Mouse (Mus musculus) lung, embryonic 14.5 days (tissue): ENCODE results near the gene C2cd5. TPM values are rescaled to one million over a fixed set of nuclear protein-coding genes. Genes with fewer than 3 reads are reported as not detected.

ENCODE experiments used
- ATAC-seq: fragments of 200-750 bp; cut with Nextera tagmentation; 2 replicates; pipeline ENCODE4 v1.8.0; 2017; ENCODE audit warnings: mild to moderate bottlenecking, moderate TSS enrichment, moderate library complexity; ENCODE audit not compliant: insufficient read depth
- DNase-seq: peaks from one replicate; pipeline ENCODE4 v3.0.0-alpha.2; 2015
- H3K27ac ChIP-seq: fragments of 300-500 bp; sonication (generic); 2 replicates; pipeline ENCODE4 v1.5.1; 2014; ENCODE audit warnings: low read depth, mild to moderate bottlenecking, moderate library complexity
- H3K27me3 ChIP-seq: fragments of 300-500 bp; sonication (generic); 2 replicates; pipeline ENCODE4 v1.6.1; 2014; ENCODE audit warnings: low read length, control low read depth; ENCODE audit not compliant: insufficient read depth
- H3K36me3 ChIP-seq: fragments of 300-500 bp; sonication (generic); 2 replicates; pipeline ENCODE4 v1.6.1; 2014; ENCODE audit warnings: control low read depth; ENCODE audit not compliant: insufficient read depth
- H3K4me1 ChIP-seq: fragments of 300-500 bp; sonication (generic); 2 replicates; pipeline ENCODE4 v1.6.1; 2014; ENCODE audit warnings: antibody characterized with exemption, control low read depth; ENCODE audit not compliant: insufficient read depth
- H3K4me2 ChIP-seq: fragments of 300-500 bp; sonication (generic); 2 replicates; pipeline ENCODE4 v1.6.1; 2014; ENCODE audit warnings: mild to moderate bottlenecking
- H3K4me3 ChIP-seq: fragments of 300-500 bp; sonication (generic); 2 replicates; pipeline ENCODE4 v1.5.1; 2014; ENCODE audit warnings: low read depth, low read length
- H3K9ac ChIP-seq: fragments of 300-500 bp; sonication (generic); 2 replicates; pipeline ENCODE4 v1.6.1; 2014
- H3K9me3 ChIP-seq: fragments of 300-500 bp; sonication (generic); 2 replicates; pipeline ENCODE4 v1.6.1; 2016; ENCODE audit warnings: low read depth, low read length, control low read depth
- CTCF ChIP-seq: IDR thresholded peaks from 2 replicates; pipeline ENCODE4 v1.5.1; 2016; ENCODE audit warnings: antibody characterized with exemption, low read depth
- WGBS: fragments of 180-500 bp; shearing (Covaris S2); extraction: QIAGEN DNeasy Blood & Tissue Kit; methylation state at CpG from one replicate; pipeline ENCODE4 v1.1.7; 2014; 5-methylcytosine and 5-hydroxymethylcytosine counted together
- polyA plus RNA-seq: library from polyadenylated mRNA; unstranded; fragments of >200 nt; fragmentation: Nextera tagmentation; extraction: Ambion mirVana; gene quantifications from 2 replicates; pipeline ENCODE4 v1.2.1, GENCODE M21; 2014

C2cd5 gene
- polyA plus RNA-seq, 1 experiment from 2014 or later = 26.7 TPM

GRCm38 (mm10) chr6:143107611-143108010, 7.7 kb upstream of the C2cd5 start:
- Histone ChIP-seq H3K27ac (no peak overlapping the region), H3K9ac (no peak overlapping the region), H3K9me3 (no peaks in the 10 kb centered on the region), H3K4me1 (no peaks in the 10 kb centered on the region), H3K4me3 (no peak overlapping the region), H3K36me3 (no peaks in the 10 kb centered on the region), H3K27me3 (no peaks in the 10 kb centered on the region), H3K4me2 (no peak overlapping the region)
- DNase-seq (no peak), ATAC-seq (no peak)
- WGBS = 92% methylated on average over 4 of the region's 4 CpGs
- no peak for TF ChIP-seq CTCF

GRCm38 (mm10) chr6:143105766-143106165, 5.8 kb upstream of the C2cd5 start:
- TF ChIP-seq CTCF = no peak

GRCm38 (mm10) chr6:143103981-143104680, 4.2 kb upstream of the C2cd5 start:
- Histone ChIP-seq H3K4me2 (no peak overlapping the region), H3K9me3 (no peaks in the 10 kb centered on the region), H3K4me1 (no peaks in the 10 kb centered on the region), H3K27ac (no peak overlapping the region), H3K27me3 (no peaks in the 10 kb centered on the region), H3K36me3 (no peaks in the 10 kb centered on the region), H3K4me3 (no peak overlapping the region), H3K9ac (no peak overlapping the region)
- 63% methylated on average over 7 of the region's 7 CpGs for WGBS
- DNase-seq = peak; percentile 17
- no peak for ATAC-seq
- peak; percentile 19 for TF ChIP-seq CTCF

More at GRCm38 (mm10) chr6:143105766-143106165, 5.8 kb upstream of the C2cd5 start:
- no peaks in the 10 kb centered on the region for H3K4me1 ChIP-seq
- ATAC-seq = no peak
- H3K9me3 ChIP-seq = no peaks in the 10 kb centered on the region
- no peak overlapping the region for H3K9ac ChIP-seq
- H3K4me2 ChIP-seq = no peak overlapping the region
- no peaks in the 10 kb centered on the region for H3K27me3 ChIP-seq
- H3K27ac ChIP-seq = no peak overlapping the region
- H3K4me3 ChIP-seq = no peak overlapping the region
- WGBS = 66% methylated on average over 3 of the region's 3 CpGs
- H3K36me3 ChIP-seq = no peaks in the 10 kb centered on the region
- DNase-seq = no peak

GRCm38 (mm10) chr6:143100478-143101115, 656 bp upstream of the C2cd5 start:
- no peak for TF ChIP-seq CTCF
- Histone ChIP-seq H3K9me3 (no peaks in the 10 kb centered on the region), H3K27me3 (no peaks in the 10 kb centered on the region), H3K4me3 (peak overlapping the region; percentile 79), H3K4me2 (peak overlapping the region; percentile 81), H3K9ac (peak overlapping the region; percentile 82), H3K4me1 (no peaks in the 10 kb centered on the region), H3K27ac (no peak overlapping the region), H3K36me3 (peaks cover 11% of the 10 kb centered on the region; the same call in 1 of the 2 replicates)
- 38% methylated on average over 8 of the region's 8 CpGs for WGBS
- DNase-seq (no peak), ATAC-seq (no peak)

- Histone ChIP-seq H3K4me1 (no peaks in the 10 kb centered on the region), H3K4me2 (peak overlapping the region; percentile 81), H3K9me3 (no peaks in the 10 kb centered on the region), H3K36me3 (peaks cover 11% of the 10 kb centered on the region; the same call in 1 of the 2 replicates), H3K27me3 (no peaks in the 10 kb centered on the region), H3K4me3 (peak overlapping the region; percentile 79), H3K27ac (peak overlapping the region; percentile 88), H3K9ac (peak overlapping the region; percentile 82)
- WGBS = under 1% methylated on average over 30 of the region's 32 CpGs
- DNase-seq (peak; percentile 56), ATAC-seq (peak; percentile 68)
- TF ChIP-seq CTCF = no peak
These were observed 660 bp downstream of the C2cd5 start for GRCm38 (mm10) chr6:143099281-143099680.

GRCm38 (mm10) chr6:143095126-143095525, 4.8 kb downstream of the C2cd5 start:
- no peak overlapping the region for H3K27ac ChIP-seq
- ATAC-seq (no peak), DNase-seq (no peak)
- H3K4me2 ChIP-seq = no peak overlapping the region
- no peaks in the 10 kb centered on the region for H3K9me3 ChIP-seq
- no peaks in the 10 kb centered on the region for H3K27me3 ChIP-seq
- WGBS = 78% methylated on average over 11 of the region's 11 CpGs
- H3K4me1 ChIP-seq = no peaks in the 10 kb centered on the region
- no peak for TF ChIP-seq CTCF
- H3K9ac ChIP-seq = no peak overlapping the region
- H3K4me3 ChIP-seq = no peak overlapping the region
- H3K36me3 ChIP-seq = peaks cover 18% of the 10 kb centered on the region; the same call in 1 of the 2 replicates

GRCm38 (mm10) chr6:143092856-143093255, 7.1 kb downstream of the C2cd5 start:
- DNase-seq (no peak), ATAC-seq (no peak)
- no peak overlapping the region for H3K4me3 ChIP-seq

More at GRCm38 (mm10) chr6:143092856-143093255, 7.1 kb downstream of the C2cd5 start:
- TF ChIP-seq CTCF = no peak
- H3K4me2 ChIP-seq = no peak overlapping the region
- H3K9me3 ChIP-seq = no peaks in the 10 kb centered on the region
- H3K9ac ChIP-seq = no peak overlapping the region
- H3K27me3 ChIP-seq = no peaks in the 10 kb centered on the region
- peaks cover 23% of the 10 kb centered on the region; the same call in 1 of the 2 replicates for H3K36me3 ChIP-seq
- no peak overlapping the region for H3K27ac ChIP-seq
- no peaks in the 10 kb centered on the region for H3K4me1 ChIP-seq
- WGBS = 47% methylated on average over 4 of the region's 4 CpGs
